27 mouse cellular contexts compared by ENCODE assay signal in the genomic region with DNA sequence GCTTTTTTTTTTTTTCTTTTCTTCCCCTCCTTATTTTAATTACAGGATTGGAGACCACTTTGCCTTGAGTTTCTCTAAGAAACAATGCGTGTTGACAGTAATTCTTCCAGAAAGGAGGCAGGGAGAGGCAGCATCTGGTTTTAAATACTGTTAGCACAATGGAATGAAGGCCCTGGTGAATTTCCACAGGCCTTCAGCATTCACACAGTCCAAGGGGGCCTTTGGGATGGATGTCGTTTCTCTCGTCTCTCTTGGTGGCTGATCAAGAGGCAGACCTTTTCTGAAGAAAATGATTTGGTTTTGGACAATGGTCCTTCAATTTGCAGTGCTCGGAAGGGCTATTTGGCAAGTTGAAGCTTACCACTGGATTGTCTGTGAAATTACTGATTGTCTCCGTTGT.
DNase-seq lines count a peak whose midpoint lies in the region; ATAC-seq and TF ChIP-seq lines count a peak whose summit lies in the region.
"Had no signal": no experiment of that assay in that cellular context is flagged by ENCODE, and none has a peak within 500 bp of the region (broad histone marks: within the 10 kb centered on the region; RNA-seq: fewer than 3 reads in every experiment).

No protein-coding gene starts in this region.

- no peaks in the 10 kb centered on the region for H3K36me3 ChIP-seq in forebrain, embryonic 13.5 days (ENCODE audit: poor library complexity, severe bottlenecking)
- H3K36me3 ChIP-seq in forebrain, embryonic 12.5 days (replicated peaks) = no peaks in the 10 kb centered on the region
- H3K36me3 ChIP-seq in heart, adult 2 months (ENCODE audit: control insufficient read depth, insufficient read depth, low read length) = no peaks in the 10 kb centered on the region
- H3K36me3 ChIP-seq: G1E; limb, embryonic 12.5 days; liver, embryonic 15.5 days; midbrain, embryonic 13.5 days; neural tube, embryonic 13.5 days had no signal

- no peak overlapping the region for H3K27ac ChIP-seq in forebrain, embryonic 13.5 days
- H3K27ac ChIP-seq in forebrain, embryonic 12.5 days = no peak overlapping the region
- H3K27ac ChIP-seq in heart, adult 2 months = no peak overlapping the region; the same call in 1 of the 2 replicates
- H3K27ac ChIP-seq: gastrocnemius, adult 2 months; hindbrain, embryonic 14.5 days; left cerebral cortex, adult 2 months; limb, embryonic 12.5 days; liver, embryonic 15.5 days; macrophage; midbrain, embryonic 13.5 days; neural tube, embryonic 13.5 days had no signal

- no peaks in the 10 kb centered on the region for H3K27me3 ChIP-seq in forebrain, embryonic 13.5 days
- no peaks in the 10 kb centered on the region for H3K27me3 ChIP-seq in forebrain, embryonic 12.5 days
- no peaks in the 10 kb centered on the region for H3K27me3 ChIP-seq in heart, adult 2 months (ENCODE audit: control insufficient read depth, insufficient read depth, low read length)
- H3K27me3 ChIP-seq: limb, embryonic 12.5 days; liver, embryonic 15.5 days; midbrain, embryonic 13.5 days; neural tube, embryonic 13.5 days had no signal

- intact Hi-C loops in heart, adult 2 months (cut with DNase I) = no loop called here

- no peak overlapping the region for H3K4me2 ChIP-seq in forebrain, embryonic 13.5 days
- H3K4me2 ChIP-seq in forebrain, embryonic 12.5 days = no peak overlapping the region
- H3K4me2 ChIP-seq: hindbrain, embryonic 14.5 days; limb, embryonic 12.5 days; liver, embryonic 15.5 days; lung, embryonic 14.5 days; midbrain, embryonic 13.5 days; neural tube, embryonic 13.5 days had no signal

- peaks cover 9% of the 10 kb centered on the region; the same call in 1 of the 2 replicates for H3K4me1 ChIP-seq in forebrain, embryonic 13.5 days
- no peaks in the 10 kb centered on the region; the same call in 1 of the 2 replicates for H3K4me1 ChIP-seq in forebrain, embryonic 12.5 days
- H3K4me1 ChIP-seq in heart, adult 2 months (ENCODE audit: control insufficient read depth, insufficient read depth, low read length) = peaks cover 2% of the 10 kb centered on the region; the same call in 1 of the 2 replicates
- H3K4me1 ChIP-seq: limb, embryonic 12.5 days; liver, embryonic 15.5 days; midbrain, embryonic 13.5 days; neural tube, embryonic 13.5 days had no signal

- 27% methylated on average over 5 of the region's 5 CpGs for WGBS in forebrain, embryonic 13.5 days
- 31% methylated on average over 5 of the region's 5 CpGs for WGBS in forebrain, embryonic 12.5 days
- 69% methylated on average over 5 of the region's 5 CpGs for WGBS in heart, adult 2 months

- no peak for TF ChIP-seq CTCF in heart, adult 2 months (IDR thresholded peaks at IDR 0.05)

- no peak overlapping the region for H3K4me3 ChIP-seq in forebrain, embryonic 13.5 days
- no peak overlapping the region for H3K4me3 ChIP-seq in forebrain, embryonic 12.5 days (replicated peaks)
- no peak overlapping the region for H3K4me3 ChIP-seq in heart, adult 2 months
- H3K4me3 ChIP-seq: gastrocnemius, adult 2 months; left cerebral cortex, adult 2 months; limb, embryonic 12.5 days; liver, embryonic 15.5 days; midbrain, embryonic 13.5 days; neural tube, embryonic 13.5 days had no signal

- no peaks in the 10 kb centered on the region for H3K79me2 ChIP-seq in heart, adult 2 months (replicated peaks; ENCODE audit: control insufficient read depth, insufficient read depth, low read length)

- TF ChIP-seq EP300 in heart, adult 2 months (IDR thresholded peaks at IDR 0.05; ENCODE audit: insufficient read depth, low read depth, low read length) = no peak

- DNase-seq in heart, adult 8-10 months (ENCODE audit: low spot score) = peak; percentile 4
- no peak for DNase-seq in heart, adult 2 months
- peak; percentile 10 for DNase-seq in retina, embryonic 14.5 days (ENCODE audit: low spot score)
- DNase-seq in retina, postnatal 1 day = no peak
- no peak for DNase-seq in adrenal gland, adult (ENCODE audit: inconsistent age in 2 of 2, low spot score in 1 of 2)
- DNase-seq in kidney, postnatal 14 days = no peak
- DNase-seq: adrenal gland, postnatal 10 days; cerebellum, adult 11-12 months; cerebellum, adult 9-11 months; gastrocnemius, adult 2 months; kidney, adult 9 months; kidney, postnatal 10 days; right cerebral cortex, postnatal 25 days; spleen, adult 18-20 months; thymus, postnatal 14 days had no signal

- ATAC-seq in forebrain, embryonic 13.5 days = peak; percentile 62
- ATAC-seq in forebrain, embryonic 12.5 days (ENCODE audit: low FRiP score) = no peak
- ATAC-seq: intestine, postnatal 0 days; midbrain, embryonic 13.5 days had no signal

- H3K9me3 ChIP-seq in forebrain, embryonic 13.5 days (replicated peaks) = no peaks in the 10 kb centered on the region
- H3K9me3 ChIP-seq in forebrain, embryonic 12.5 days = no peaks in the 10 kb centered on the region
- H3K9me3 ChIP-seq: limb, embryonic 12.5 days; liver, embryonic 15.5 days; neural tube, embryonic 13.5 days had no signal

- no peak overlapping the region for H3K9ac ChIP-seq in forebrain, embryonic 13.5 days
- H3K9ac ChIP-seq in forebrain, embryonic 12.5 days = no peak overlapping the region
- H3K9ac ChIP-seq in heart, adult 2 months (ENCODE audit: low read depth, low read length) = no peak overlapping the region
- H3K9ac ChIP-seq: hindbrain, embryonic 14.5 days; limb, embryonic 12.5 days; liver, embryonic 15.5 days; lung, embryonic 14.5 days; midbrain, embryonic 13.5 days; neural tube, embryonic 13.5 days had no signal

- no peak for TF ChIP-seq POLR2A in heart, adult 2 months (IDR thresholded peaks at IDR 0.05; ENCODE audit: insufficient read depth, low read depth, low read length)

Comparison
In these comparisons a context has a peak if more than half of its experiments do, and no peak if none do; other contexts are left out.
1. DNase-seq: peak in heart, adult 8-10 months (single experiment) and retina, embryonic 14.5 days (single experiment); none in heart, adult 2 months (0 of 2), retina, postnatal 1 day (single experiment), adrenal gland, adult (0 of 2) and kidney, postnatal 14 days (single experiment).